Mouse (Mus musculus): ENCODE measurements at regions not wholly inside any gene's neighbourhood (a gene's known extent, or its start where the extent isn't known, plus 50 kb on each side); places are given as distances from the start of the nearest gene placed in this dataset.

DNA sequence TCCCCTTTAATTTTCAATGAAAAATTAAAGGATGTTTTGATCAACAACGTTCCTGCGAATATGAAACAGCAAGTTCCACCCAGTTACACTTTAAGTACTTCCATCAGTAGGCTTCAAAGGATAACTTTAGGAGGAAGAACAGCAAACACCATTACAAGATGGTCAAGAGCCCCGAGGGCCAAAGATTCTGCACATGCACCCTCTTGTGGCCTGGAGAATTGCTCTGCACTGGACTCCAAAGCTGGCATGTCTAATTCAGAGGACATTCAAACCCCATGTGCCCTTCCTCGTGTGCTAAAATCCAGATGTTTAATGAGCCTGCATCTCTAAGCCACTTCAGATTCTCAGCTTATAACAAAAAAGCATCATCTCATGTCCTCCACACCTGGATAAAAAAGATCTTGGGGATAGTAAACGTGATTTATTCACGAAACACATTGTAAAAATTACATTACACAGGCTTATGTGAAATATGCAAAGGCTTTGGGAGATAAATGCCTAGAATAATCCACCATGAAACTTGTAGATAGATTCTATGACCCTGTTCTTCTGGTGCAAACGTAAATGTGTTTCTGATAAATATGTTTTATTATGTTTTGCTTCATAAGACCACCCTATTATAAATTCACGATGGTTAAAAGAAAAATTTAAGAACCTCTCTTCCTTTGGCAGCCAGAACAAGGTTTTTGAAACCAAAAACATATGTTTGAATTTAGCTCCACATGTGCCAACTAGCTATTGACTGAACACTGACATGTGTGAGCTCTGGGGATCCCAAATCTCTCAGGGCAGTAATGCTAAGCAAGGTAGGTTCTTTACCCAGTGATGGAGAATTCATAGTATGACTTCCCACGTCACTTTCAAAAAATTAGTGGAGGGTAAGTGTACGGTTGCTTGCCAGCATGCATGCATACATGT is 100.6 kb upstream of the Rfx3 start:
- DNase-seq (ENCODE audit: low spot score in 2 of 2), result no peak

DNA sequence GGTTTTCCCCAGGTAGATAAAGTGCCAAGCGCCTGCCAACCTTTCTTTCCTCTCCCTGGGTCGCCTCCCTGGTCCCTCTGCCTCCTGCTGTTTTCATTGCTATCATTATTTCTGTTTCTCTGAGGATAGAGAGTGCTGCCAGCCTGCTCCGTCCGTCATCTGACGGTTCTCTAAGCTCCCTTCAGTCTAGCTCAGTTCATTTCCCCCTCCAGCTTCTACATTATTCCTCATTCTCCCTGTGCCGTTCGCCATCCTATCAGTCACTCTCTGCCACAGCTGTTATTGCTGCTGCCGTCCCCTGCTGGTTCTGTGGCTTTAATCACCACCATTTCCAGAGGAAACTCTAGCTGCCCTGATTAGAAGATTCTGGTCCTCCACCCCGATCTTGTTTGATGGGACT is 84.7 kb upstream of the Rfx3 start:
- DNase-seq (ENCODE audit: low spot score in 2 of 2), result no peak

DNA sequence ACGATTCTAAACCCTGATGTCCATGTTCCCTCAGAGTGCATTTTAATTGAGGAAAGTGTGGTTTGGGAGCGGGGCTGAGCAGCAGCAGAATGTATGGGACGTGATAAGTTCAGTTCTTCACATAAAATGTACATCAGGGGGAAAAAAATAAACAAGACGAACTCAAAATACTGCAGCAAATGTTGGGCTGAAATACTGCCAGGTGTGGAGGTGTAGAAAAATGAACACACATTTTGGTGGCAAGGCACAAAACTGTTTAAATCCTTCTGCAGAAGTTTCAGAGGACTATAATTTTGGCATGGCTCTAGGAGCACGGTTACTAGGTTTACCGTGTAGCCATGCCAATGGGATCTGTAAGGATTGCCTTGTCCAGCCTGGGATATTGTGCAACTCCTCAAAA is 81.3 kb upstream of the Rfx3 start:
- DNase-seq (ENCODE audit: low spot score in 2 of 2), result peak in 1 of 2 experiments; percentile 55

DNA sequence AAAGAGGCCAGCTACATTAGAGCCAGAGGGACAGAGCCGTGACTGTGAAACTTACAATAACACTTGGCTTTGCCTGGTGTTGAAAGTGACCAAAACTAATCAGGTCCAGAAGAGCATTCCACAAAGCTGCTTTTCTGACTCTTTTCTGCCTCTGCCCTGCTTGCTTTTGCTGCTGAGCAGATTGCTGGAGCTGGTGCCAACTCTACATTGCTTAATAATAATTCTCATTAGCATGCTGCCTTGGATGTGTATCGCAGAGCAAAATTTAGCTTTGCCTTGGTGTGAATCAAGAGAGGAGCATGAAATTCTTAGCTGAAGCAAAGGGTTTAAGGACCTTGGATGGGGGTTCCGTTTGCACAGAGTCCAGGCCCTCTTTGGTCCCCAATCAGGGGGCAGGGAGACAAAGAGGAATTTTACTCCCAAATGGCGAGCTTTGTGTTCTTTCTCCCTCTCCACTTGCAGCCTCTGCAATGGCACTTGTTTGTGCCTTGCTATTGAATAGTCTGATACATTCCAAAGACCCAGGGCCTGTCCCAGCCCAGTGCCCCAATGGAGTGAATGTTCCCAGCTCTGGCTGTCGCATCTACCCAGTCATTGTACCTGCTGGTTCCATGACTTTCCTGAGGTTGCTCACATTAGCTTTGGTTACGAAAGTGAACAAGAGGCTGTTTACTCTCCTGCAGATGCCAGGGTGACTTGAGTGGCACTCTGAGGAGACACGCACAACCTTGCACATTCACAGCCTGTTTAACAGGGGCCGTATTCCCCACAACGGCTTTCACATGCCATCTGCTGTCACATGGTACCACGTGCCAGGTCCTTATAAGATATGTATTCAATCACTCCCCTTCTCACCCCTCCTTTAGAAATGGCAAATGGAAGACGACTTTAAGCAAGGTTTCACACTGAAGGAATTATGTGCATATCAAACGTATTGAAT is 76.9 kb upstream of the Rfx3 start:
- peak; percentile 69 to 90 for DNase-seq (ENCODE audit: low spot score in 2 of 2)

DNA sequence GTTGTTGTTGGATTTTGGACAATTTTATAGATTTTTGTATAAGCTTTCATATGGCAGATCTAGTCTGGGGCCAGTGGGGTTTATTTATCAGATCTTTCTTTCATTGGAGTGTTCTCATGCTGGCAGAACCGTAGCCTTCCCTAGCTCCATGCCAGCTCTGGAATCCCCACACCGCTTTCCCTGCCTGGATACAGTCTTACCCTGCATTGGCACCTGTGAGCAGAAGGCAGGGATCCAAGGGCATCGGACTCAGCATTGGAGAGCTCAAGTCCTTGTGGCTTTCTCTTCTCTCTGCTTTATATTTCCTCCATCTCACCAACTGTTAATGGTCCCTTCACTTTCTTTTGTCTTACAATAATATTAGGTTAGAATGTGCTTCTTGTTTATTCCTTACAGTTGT is 59.4 kb upstream of the Rfx3 start:
- DNase-seq (ENCODE audit: low spot score in 2 of 2), result no peak
